Mouse (Mus musculus): ENCODE data around the gene Klf14. TPM values are rescaled to one million over a fixed set of nuclear protein-coding genes. Genes with fewer than 3 reads are reported as not detected.

The Klf14 gene
- not detected for polyA plus RNA-seq (2017; shearing (Covaris generic))

DNA sequence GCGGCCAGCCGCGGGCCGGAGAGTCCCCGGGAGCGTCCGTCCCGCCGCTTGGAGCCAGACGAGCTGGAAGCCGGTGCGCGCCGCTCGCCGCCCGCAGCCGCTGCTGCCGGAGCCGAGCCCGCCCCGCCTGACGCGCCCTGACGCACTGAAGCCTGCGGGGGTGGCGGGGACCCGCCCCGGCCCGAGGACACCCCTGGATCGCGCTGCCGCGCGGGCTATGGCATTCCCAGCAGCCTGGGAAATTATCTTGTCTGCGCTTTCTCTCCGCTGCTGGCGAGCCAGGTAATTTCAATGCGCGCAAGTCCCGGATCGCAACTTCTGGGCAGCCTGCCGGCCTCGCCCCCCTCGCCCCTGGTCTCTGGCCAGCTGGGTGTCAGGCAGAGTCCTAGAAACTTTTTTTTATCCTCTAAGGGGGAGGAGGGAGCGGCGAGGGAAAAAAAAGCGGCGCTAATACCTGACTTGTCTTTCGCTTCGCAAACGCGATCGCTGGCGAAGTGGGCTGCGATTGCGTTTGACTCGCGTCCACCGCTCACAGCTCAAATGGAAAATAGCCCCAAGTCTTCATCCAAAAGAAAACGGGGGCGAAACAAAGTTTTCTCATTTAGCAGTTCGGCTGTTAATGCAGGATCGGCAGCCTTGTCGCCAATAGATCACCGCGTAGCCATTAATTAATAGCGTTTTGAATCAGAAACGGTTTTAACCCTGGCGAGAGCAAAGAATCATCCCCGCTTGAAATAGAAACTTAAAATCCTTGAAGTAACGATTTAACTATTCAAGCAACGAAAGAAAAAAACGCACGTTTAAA lies at the start of gene Klf14:
Gene Klf14 (minus strand): TSS at position 343 of the 805 bp plus-strand sequence.

DNA sequence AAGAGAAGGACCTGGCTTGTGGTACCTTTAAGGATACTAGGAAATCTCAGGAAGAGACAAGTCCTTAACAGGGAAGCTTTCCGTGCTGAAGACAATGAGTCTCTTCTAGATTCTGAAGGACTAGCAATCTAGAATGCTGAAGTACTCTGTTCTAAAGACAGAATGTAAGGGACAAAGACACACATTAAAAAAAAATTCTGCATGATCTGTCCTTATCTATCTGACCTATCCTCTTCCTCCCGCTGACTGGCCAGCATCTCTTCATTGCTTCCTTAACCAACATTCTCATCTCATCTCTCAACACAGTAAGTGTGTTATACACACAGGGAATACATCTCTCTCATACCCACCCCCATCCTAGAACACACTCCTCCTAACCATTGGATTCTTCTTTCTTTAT lies 43.4 kb downstream of the Klf14 start, which contains the start of gene Tsga13:
Gene Tsga13 (minus strand): TSS at position 101 of the 400 bp plus-strand sequence.

Other genes with a start within 250 kb of the Klf14 start
- 11.9 TPM for gene Mest, start 235.5 kb downstream of the Klf14 start, polyA plus RNA-seq (2017; shearing (Covaris generic))
- 25.4 TPM for gene Copg2, start 62.3 kb downstream of the Klf14 start, polyA plus RNA-seq (2017; shearing (Covaris generic))
- gene Tsga13, start 43.5 kb downstream of the Klf14 start, polyA plus RNA-seq (2017; shearing (Covaris generic)): not detected